Mouse (Mus musculus): Measurements from ENCODE around the gene Tfe3.
"Not testable (repeated sequence)": the region's sequence is repeated elsewhere in the genome, so short reads cannot be mapped to it uniquely, and the experiment has no call there.

The Tfe3 gene

DNA sequence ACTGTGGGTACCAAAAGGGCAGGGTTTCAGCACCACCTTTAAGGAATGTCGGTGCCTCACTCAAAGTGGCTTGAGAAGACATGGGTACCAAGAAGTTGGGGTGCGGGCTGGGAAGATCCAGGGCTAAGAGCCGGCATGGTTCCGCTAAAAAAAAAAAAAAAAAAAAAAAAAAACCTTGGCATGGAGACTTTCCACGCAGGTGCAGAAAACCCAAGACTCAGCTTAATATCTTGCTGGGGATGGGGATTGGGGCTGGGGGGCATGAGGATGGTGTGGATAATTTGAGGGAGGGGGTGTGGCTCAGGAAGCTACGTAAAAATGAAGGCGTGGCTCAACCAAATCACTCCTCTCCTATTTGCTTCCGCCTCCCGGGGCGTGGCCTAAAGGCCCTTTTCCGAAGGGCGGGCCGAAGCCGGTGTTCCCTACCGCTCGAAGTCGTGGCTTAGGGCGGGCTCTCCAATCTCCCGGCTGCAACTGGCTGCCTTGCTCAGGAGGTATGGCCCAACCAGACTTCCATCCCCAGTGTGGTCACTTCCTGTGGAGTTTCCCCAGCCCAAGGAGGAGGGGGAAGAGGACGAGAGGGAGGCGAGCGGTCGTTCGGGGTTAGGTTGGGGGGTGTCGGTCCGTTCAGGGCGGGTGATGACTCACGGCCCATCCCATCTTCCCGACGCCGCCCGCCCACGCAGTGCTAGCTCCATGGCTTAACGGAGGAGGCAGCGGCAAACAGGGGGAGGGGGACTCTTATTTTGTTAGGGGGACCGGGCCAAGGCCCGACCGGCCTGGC, at the start of gene Tfe3:
Gene Tfe3, plus strand, starts transcription at position 424 of the 784 bp plus-strand sequence.
- peak; percentile 93 for DNase-seq (ENCODE audit: low read depth, low spot score)

DNA sequence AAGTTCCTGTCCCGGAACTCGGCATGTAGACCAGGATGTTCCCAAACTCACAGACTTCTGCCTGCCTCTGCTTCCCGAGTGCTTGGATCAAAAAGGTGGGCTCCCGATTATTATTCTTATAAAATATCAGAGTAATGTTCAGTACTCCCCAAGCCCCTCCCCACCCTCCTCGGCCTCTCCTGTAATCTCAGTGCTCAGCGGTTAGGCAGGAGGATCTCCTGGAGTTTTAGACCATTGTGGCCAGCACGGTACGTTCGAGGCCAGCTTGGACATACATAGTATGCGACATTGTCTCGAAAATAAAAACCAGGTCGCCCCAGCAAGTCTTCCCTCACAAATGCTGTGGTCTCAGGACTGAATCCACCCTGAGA, 48.6 kb upstream of the Tfe3 start:
- not testable (repeated sequence) for DNase-seq (ENCODE audit: low read depth, low spot score)

GRCm38 (mm10) chrX:7714135-7714899, 48.0 kb upstream of the Tfe3 start, which contains the start of gene Wdr45:
Gene Wdr45, plus strand, starts transcription at chrX:7714333.
- peak; percentile 97 for DNase-seq (ENCODE audit: low read depth, low spot score)

GRCm38 (mm10) chrX:7716058-7716457, 46.3 kb upstream of the Tfe3 start:
- not testable (repeated sequence) for DNase-seq (ENCODE audit: low read depth, low spot score)

GRCm38 (mm10) chrX:7721514-7722281, 40.7 kb upstream of the Tfe3 start, which contains the start of gene Gm45208:
Gene Gm45208, plus strand, starts transcription at chrX:7722245.
- DNase-seq (ENCODE audit: low read depth, low spot score) = peak; percentile 59

DNA sequence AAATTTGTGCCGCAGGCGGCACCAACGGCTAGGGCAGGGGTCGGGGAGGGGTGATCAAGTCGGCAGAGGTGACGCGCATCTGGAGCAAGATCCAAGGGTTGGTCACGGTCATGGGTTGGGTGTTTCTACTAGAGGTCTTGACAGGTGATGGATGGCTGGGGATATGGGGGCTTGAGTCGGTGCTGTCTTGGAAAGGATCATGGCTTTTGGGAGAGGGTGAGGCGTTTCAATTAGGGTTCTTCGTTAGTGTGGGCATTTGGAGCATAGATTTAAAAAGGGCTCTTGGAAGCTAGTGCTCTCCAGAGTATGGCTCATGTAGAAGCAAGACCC, 40.1 kb upstream of the Tfe3 start:
- no peak for DNase-seq (ENCODE audit: low read depth, low spot score)

- DNase-seq (ENCODE audit: low read depth, low spot score) = no peak
These were observed 39.7 kb upstream of the Tfe3 start for GRCm38 (mm10) chrX:7722691-7723090.

GRCm38 (mm10) chrX:7724135-7724534, 38.2 kb upstream of the Tfe3 start:
- DNase-seq (ENCODE audit: low read depth, low spot score) = no peak

- no peak for DNase-seq (ENCODE audit: low read depth, low spot score)
These were observed 36.5 kb upstream of the Tfe3 start for GRCm38 (mm10) chrX:7725841-7726240.

GRCm38 (mm10) chrX:7727176-7727575, 35.2 kb upstream of the Tfe3 start:
- no peak for DNase-seq (ENCODE audit: low read depth, low spot score)

- peak; percentile 88 for DNase-seq (ENCODE audit: low read depth, low spot score)
These were observed 34.0 kb upstream of the Tfe3 start, which contains the start of gene Praf2 for GRCm38 (mm10) chrX:7728215-7728921. Gene Praf2, plus strand, starts transcription at chrX:7728439.

DNA sequence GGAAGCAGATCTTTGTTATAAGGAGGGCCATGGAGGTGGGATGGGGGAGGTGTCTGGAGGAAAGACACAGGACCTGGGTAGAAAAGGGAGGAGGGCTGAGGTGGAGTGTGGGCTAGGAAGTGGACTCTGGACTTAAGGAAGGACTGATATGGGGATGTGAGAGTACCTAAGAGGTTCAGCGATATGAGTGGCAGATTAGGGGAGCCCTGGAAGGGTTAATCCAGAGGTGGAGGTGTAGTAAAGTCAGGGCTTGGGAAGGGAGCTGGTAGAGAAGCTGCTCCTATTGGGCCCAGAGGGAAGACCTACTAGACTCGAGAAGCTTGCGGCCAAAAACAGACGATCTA, 33.5 kb upstream of the Tfe3 start:
- no peak for DNase-seq (ENCODE audit: low read depth, low spot score)

GRCm38 (mm10) chrX:7733571-7734156, 28.7 kb upstream of the Tfe3 start:
- no peak for DNase-seq (ENCODE audit: low read depth, low spot score)

GRCm38 (mm10) chrX:7739336-7740081, 22.9 kb upstream of the Tfe3 start:
- no peak for DNase-seq (ENCODE audit: low read depth, low spot score)

DNA sequence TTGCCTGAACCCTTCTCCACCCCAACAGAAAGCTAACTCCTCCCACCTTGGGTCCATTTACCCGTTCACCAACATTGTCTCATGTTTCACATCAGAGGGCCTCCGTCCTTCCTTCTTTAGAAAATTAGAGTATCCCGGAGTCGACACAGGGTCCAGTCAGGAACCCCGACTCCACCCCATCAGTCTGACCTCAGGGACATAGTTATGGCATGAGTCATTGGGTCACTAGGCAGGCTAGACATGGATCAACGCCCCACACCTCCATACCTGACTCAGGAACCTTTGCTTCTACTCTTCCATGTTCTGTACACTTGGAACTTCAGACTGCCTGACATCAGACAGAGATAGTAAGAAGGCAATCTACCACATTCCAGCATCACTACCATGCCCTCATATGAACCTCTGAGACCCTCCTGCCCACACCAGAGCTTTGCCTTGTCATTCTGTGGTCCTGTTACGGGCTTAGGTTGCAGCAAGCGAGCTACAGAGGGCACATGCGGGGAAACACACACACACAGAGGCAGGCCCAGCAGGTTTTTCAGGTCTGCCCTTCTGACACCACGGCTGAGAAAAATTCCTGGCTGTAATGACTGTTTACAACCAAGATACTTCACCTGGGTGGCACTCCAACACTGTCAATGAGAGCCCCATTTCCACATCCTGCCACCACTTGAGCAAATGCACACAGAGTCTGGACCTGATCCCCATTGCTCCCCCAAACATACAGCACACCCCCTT, 22.1 kb upstream of the Tfe3 start:
- DNase-seq (ENCODE audit: low read depth, low spot score) = no peak

DNA sequence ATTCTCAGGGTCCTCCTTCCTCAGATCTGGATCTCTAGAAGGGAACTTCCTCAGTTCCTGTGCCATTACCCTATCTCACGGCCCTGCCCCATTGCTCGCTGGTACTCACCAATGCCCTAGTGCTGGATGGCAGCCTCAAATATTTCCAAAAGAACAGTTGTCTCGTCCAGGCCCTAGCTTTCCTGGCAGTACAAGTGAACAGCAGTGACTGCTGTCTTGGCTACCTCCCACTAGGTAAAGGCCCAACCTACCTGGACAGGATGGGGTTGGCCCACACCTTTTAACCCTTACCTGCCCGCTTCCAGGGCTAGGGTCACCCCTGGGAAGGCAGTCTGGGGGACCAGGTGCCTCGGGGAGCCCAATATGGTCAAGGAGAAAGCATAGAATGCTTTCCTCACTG, 21.3 kb upstream of the Tfe3 start:
- no peak for DNase-seq (ENCODE audit: low read depth, low spot score)

- no peak for DNase-seq (ENCODE audit: low read depth, low spot score)
These were observed 18.9 kb upstream of the Tfe3 start for GRCm38 (mm10) chrX:7743470-7743869.

- DNase-seq (ENCODE audit: low read depth, low spot score) = no peak
These were observed 17.4 kb upstream of the Tfe3 start for GRCm38 (mm10) chrX:7744940-7745339.

GRCm38 (mm10) chrX:7745429-7745828, 16.9 kb upstream of the Tfe3 start:
- no peak for DNase-seq (ENCODE audit: low read depth, low spot score)
